Mouse (Mus musculus) forebrain, embryonic 12.5 days (tissue): Measurements from ENCODE around the gene Neurod1. TPM values are rescaled to one million over a fixed set of nuclear protein-coding genes. Genes with fewer than 3 reads are reported as not detected.

Source experiments
- ATAC-seq: fragments of 200-750 bp; cut with Nextera tagmentation; 2 replicates; pipeline ENCODE4 v1.8.0; 2017; ENCODE audit warnings: moderate TSS enrichment; ENCODE audit not compliant: low FRiP score
- H3K27ac ChIP-seq: fragments of 300-500 bp; sonication (generic); 2 replicates; pipeline ENCODE4 v1.5.1; 2016; ENCODE audit warnings: mild to moderate bottlenecking
- H3K27me3 ChIP-seq: fragments of 300-500 bp; sonication (generic); 2 replicates; pipeline ENCODE4 v1.6.1; 2016; ENCODE audit warnings: mild to moderate bottlenecking
- H3K36me3 ChIP-seq: fragments of 300-500 bp; sonication (generic); replicated peaks from 2 replicates; pipeline ENCODE4 v1.6.1; 2016; ENCODE audit warnings: mild to moderate bottlenecking
- H3K4me1 ChIP-seq: fragments of 300-500 bp; sonication (generic); 2 replicates; pipeline ENCODE4 v1.6.1; 2016
- H3K4me2 ChIP-seq: fragments of 300-500 bp; sonication (generic); 2 replicates; pipeline ENCODE4 v1.6.1; 2016; ENCODE audit warnings: mild to moderate bottlenecking, moderate library complexity
- H3K4me3 ChIP-seq: fragments of 300-500 bp; sonication (generic); replicated peaks from 2 replicates; pipeline ENCODE4 v1.5.1; 2016; ENCODE audit warnings: mild to moderate bottlenecking
- H3K9ac ChIP-seq: fragments of 300-500 bp; sonication (generic); 2 replicates; pipeline ENCODE4 v1.6.1; 2016; ENCODE audit warnings: mild to moderate bottlenecking
- H3K9me3 ChIP-seq: fragments of 300-500 bp; sonication (generic); 2 replicates; pipeline ENCODE4 v1.6.1; 2016
- WGBS: fragments of 180-500 bp; shearing (Covaris S2); methylation state at CpG from one replicate; pipeline ENCODE4 v1.1.7; 2016; 5-methylcytosine and 5-hydroxymethylcytosine counted together
- polyA plus RNA-seq: library from polyadenylated mRNA; unstranded; fragments of >200 nt; fragmentation: Nextera tagmentation; extraction: Ambion mirVana; gene quantifications from 2 replicates; pipeline ENCODE4 v1.2.1, GENCODE M21; 2016

Gene Neurod1
- polyA plus RNA-seq, 1 experiment from 2014 or later = 46.8 TPM

GRCm38 (mm10) chr2:79429650-79430049 is 26.9 kb downstream of the Neurod1 start:
- H3K9ac ChIP-seq = no peak overlapping the region
- no peak for ATAC-seq
- H3K27me3 ChIP-seq = peaks cover 40% of the 10 kb centered on the region
- no peak overlapping the region for H3K4me2 ChIP-seq
- H3K36me3 ChIP-seq = no peaks in the 10 kb centered on the region
- no peak overlapping the region for H3K4me3 ChIP-seq
- no peak overlapping the region for H3K27ac ChIP-seq
- no peaks in the 10 kb centered on the region for H3K9me3 ChIP-seq
- 3% methylated on average over 6 of the region's 6 CpGs for WGBS
- peaks cover 11% of the 10 kb centered on the region for H3K4me1 ChIP-seq

DNA sequence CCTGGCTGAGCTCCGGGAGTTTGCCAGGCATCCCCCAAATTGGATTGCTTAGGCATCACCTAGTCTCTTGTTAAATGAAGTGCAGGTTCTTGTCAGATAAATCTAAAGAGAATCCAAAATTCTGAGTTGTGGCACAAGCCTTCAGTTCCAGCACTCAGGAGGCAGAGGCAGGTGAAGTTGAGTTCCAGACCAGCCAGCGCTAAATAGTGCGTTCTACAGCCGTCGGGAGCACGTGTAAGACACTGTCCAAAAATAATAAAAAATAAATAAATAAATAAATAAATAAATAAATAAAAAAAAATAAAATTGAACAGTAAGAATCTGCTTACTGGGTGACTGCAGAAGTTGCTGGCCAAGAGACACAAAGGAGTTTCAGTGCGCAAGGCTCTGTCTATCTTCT is 27.4 kb downstream of the Neurod1 start:
- Histone ChIP-seq H3K4me1 (peaks cover 11% of the 10 kb centered on the region), H3K4me3 (peak overlapping the region; percentile 43), H3K27me3 (peaks cover 40% of the 10 kb centered on the region), H3K4me2 (peak overlapping the region; percentile 84), H3K27ac (no peak overlapping the region), H3K36me3 (no peaks in the 10 kb centered on the region), H3K9me3 (no peaks in the 10 kb centered on the region), H3K9ac (peak overlapping the region; percentile 40; the same call in 1 of the 2 replicates)
- peak; percentile 53; the same call in 1 of the 2 replicates for ATAC-seq
- WGBS = 10% methylated on average over 7 of the region's 7 CpGs

DNA sequence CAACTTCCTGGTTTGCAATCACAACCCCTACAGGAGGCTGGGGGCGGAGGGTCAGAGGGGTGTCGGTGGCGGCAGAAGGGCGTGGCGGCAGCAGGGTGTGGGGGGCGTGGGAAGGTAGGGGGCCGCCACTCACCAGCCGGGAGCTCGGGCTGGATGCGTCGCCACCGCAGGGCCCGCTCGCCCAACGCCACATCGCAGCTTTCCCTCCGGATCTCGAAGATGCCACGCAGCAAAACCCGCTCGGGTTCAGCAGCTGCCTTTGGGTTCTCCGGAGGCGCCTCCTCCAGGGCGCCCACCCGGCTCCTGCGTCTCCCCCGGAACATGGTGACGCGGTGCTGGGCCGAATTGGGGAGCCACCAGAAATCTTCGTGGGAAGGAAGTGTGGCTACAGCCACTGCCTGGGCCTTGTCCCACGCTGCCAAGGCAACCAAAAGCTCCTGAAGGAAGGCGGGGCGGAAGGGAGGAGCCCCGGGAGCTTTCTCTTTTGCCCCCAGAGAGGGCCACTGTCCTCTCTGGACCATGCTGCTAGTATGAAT is 27.9 kb downstream of the Neurod1 start:
- Histone ChIP-seq H3K27me3 (peaks cover 40% of the 10 kb centered on the region), H3K27ac (no peak overlapping the region), H3K4me1 (peaks cover 11% of the 10 kb centered on the region), H3K4me2 (peak overlapping the region; percentile 84), H3K9me3 (no peaks in the 10 kb centered on the region), H3K36me3 (no peaks in the 10 kb centered on the region), H3K9ac (peak overlapping the region; percentile 40), H3K4me3 (peak overlapping the region; percentile 43)
- under 1% methylated on average over 35 of the region's 35 CpGs for WGBS
- ATAC-seq = peak; percentile 58

- H3K4me3 ChIP-seq = no peak overlapping the region
- peaks cover 40% of the 10 kb centered on the region for H3K27me3 ChIP-seq
- no peak for ATAC-seq
- no peak overlapping the region for H3K4me2 ChIP-seq
- H3K36me3 ChIP-seq = no peaks in the 10 kb centered on the region
- no peak overlapping the region for H3K9ac ChIP-seq
- WGBS = 18% methylated on average over 6 of the region's 6 CpGs
- no peak overlapping the region for H3K27ac ChIP-seq
- H3K4me1 ChIP-seq = peaks cover 11% of the 10 kb centered on the region
- no peaks in the 10 kb centered on the region for H3K9me3 ChIP-seq
These were observed 28.5 kb downstream of the Neurod1 start for GRCm38 (mm10) chr2:79428022-79428421.

DNA sequence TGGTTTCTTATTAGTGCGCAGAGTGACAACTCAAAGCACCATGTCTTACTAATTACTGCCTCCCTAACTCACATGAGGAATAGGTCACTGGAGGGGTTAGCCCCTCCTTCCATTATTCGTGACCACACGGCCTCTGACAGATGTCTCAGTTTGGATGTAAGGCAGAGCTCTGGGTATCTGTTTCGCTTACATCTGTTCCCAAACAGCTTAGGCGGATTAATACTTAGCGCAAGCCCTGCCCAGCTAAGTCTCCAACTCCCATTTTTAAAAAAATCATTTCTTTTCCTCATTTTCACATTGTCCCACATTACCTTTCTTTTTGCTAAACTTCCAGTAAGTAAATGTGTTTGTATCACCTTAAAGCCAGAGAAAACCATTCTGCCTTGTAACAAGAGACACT is 34.9 kb downstream of the Neurod1 start:
- Histone ChIP-seq H3K27me3 (peaks cover 3% of the 10 kb centered on the region), H3K4me1 (peaks cover 8% of the 10 kb centered on the region), H3K4me2 (no peak overlapping the region), H3K36me3 (no peaks in the 10 kb centered on the region), H3K27ac (no peak overlapping the region), H3K9ac (no peak overlapping the region), H3K4me3 (no peak overlapping the region), H3K9me3 (no peaks in the 10 kb centered on the region)
- ATAC-seq = peak; percentile 69; the same call in 1 of the 2 replicates
- 31% methylated on average over 6 of the region's 6 CpGs for WGBS

GRCm38 (mm10) chr2:79414505-79414904 is 42.0 kb downstream of the Neurod1 start:
- Histone ChIP-seq H3K4me3 (no peak overlapping the region), H3K4me2 (no peak overlapping the region), H3K27ac (no peak overlapping the region), H3K9me3 (no peaks in the 10 kb centered on the region), H3K9ac (no peak overlapping the region), H3K36me3 (no peaks in the 10 kb centered on the region), H3K27me3 (no peaks in the 10 kb centered on the region), H3K4me1 (peaks cover 5% of the 10 kb centered on the region; the same call in 1 of the 2 replicates)
- no peak for ATAC-seq
- WGBS = 86% methylated on average over 7 of the region's 7 CpGs

- 82% methylated on average over 3 of the region's 3 CpGs for WGBS
- H3K9ac ChIP-seq = no peak overlapping the region
- no peaks in the 10 kb centered on the region for H3K36me3 ChIP-seq
- no peak overlapping the region for H3K27ac ChIP-seq
- H3K9me3 ChIP-seq = no peaks in the 10 kb centered on the region
- no peak overlapping the region for H3K4me3 ChIP-seq
- no peaks in the 10 kb centered on the region for H3K27me3 ChIP-seq
- ATAC-seq = no peak
- H3K4me1 ChIP-seq = peaks cover 5% of the 10 kb centered on the region; the same call in 1 of the 2 replicates
- H3K4me2 ChIP-seq = no peak overlapping the region
These were observed 45.7 kb downstream of the Neurod1 start for GRCm38 (mm10) chr2:79410903-79411255.

DNA sequence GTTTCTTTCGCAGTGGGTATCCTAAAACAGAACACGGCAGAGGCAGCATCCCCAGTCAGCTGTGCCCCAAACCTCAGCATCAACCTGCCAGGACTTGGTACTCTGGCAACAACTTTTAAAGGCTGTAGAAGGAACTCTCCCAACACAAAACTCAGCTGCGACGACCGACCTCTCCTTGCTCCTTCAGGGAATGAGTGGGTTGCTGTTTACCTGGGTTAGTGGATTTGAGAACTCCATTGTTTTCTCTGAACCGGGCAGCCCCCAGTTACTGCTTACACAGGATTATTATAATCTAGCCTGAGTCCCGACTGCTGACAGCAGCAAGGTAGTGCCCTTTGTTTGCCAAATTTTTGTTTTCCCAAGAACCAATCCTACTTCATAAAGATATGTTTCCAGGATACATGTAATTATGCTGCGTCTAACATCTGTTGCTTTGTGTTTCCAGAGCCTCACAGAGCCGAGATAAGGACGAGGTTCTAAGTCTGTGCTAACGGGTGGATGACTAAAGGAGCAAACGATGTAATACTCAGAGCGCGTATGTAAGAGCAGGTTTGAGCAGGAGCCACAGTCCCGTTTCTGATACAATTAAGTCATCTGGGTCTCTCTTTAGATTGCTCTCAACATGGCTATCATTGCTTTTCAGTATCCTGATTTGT is 46.2 kb downstream of the Neurod1 start:
- no peaks in the 10 kb centered on the region for H3K36me3 ChIP-seq
- H3K9ac ChIP-seq = no peak overlapping the region
- no peaks in the 10 kb centered on the region for H3K27me3 ChIP-seq
- H3K4me3 ChIP-seq = no peak overlapping the region
- no peak for ATAC-seq
- H3K4me2 ChIP-seq = no peak overlapping the region
- peaks cover 5% of the 10 kb centered on the region; the same call in 1 of the 2 replicates for H3K4me1 ChIP-seq
- no peaks in the 10 kb centered on the region for H3K9me3 ChIP-seq
- H3K27ac ChIP-seq = no peak overlapping the region
- WGBS = 53% methylated on average over 15 of the region's 15 CpGs

DNA sequence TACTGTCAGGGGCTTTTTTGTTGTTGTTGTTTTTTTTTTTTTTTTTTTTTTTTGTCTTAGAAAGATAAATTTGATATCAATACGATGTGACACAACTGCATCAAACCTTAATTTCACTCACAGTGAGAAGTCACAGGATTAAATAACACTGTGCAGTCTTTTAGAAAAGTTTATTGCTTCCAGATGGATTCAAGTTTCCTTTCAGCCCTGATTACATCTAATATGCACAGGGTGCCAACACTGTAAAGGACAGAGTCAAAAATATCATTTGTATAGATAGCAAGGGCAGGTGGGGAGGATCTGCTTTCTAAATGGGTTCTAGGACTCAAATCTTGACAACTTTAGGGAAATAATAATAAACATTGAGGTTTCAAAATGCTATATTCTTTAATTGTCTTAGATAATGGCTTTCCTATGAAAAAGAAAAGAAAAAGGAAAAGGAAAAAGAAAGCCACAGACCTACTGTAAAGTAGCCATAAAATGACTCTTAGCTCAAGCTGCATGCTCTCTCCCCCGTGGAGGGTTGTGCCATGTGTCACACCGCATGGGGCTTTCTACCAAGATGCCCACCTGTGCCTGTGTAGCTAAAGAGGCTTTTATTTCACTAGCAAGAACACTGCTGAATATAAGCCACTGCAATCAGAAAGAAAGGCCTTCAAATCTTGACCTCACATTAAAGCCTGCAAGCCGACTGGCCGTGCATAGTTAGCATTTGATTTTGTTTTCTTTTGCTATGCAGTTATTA is 50.7 kb downstream of the Neurod1 start:
- Histone ChIP-seq H3K27me3 (no peaks in the 10 kb centered on the region), H3K36me3 (no peaks in the 10 kb centered on the region), H3K9me3 (no peaks in the 10 kb centered on the region), H3K4me3 (no peak overlapping the region), H3K27ac (no peak overlapping the region), H3K4me1 (0 out of 2 replicates have a peak, but pooled peaks cover 5% of the 10 kb centered on the region), H3K4me2 (no peak overlapping the region), H3K9ac (no peak overlapping the region)
- 80% methylated on average over 5 of the region's 5 CpGs for WGBS
- no peak for ATAC-seq

Other genes with a start within 250 kb of the Neurod1 start
- 4.7 and 4.9 TPM in 2 replicates for gene Itga4, start 201.3 kb downstream of the Neurod1 start, polyA plus RNA-seq
- gene Cerkl, start within 50 bp of the Neurod1 start, polyA plus RNA-seq = 1.5 and 2.4 TPM in 2 replicates
- 4.6 and 4.9 TPM in 2 replicates for gene Itprid2, start 178.6 kb upstream of the Neurod1 start, polyA plus RNA-seq